26 mouse cellular contexts compared by ENCODE assay signal in the genomic region with DNA sequence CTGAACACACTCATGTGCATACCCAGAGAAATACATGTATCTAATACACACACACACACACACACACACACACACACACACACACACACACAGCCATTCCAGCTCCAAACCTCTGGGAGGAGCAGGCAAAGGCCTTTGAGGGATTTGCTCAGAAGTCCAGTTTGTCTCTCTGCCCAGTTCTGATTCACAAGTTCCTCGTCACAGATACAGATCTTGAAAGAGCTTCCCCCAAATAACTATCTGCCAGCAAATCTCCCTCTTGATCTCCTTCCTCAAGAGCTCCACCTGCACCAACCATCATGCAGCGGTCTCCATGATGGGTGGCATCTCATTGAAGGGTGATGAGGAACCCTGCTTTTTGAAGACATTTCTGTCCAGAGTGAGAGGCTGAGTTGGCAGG. TPM values are rescaled to one million over a fixed set of nuclear protein-coding genes. Genes with fewer than 3 reads are reported as not detected.
A peak's percentile ranks its signal among the peaks of the same experiment; 100 is the strongest.
DNase-seq lines count a peak whose midpoint lies in the region; TF ChIP-seq lines count a peak whose summit lies in the region.
"Had no signal": no experiment of that assay in that cellular context is flagged by ENCODE, and none has a peak within 500 bp of the region (broad histone marks: within the 10 kb centered on the region; RNA-seq: fewer than 3 reads in every experiment).

No protein-coding gene starts in this region.

- peak; percentile 34 for DNase-seq in gastrocnemius, adult 2 months
- DNase-seq in gastrocnemius, postnatal 14 days: no peak
- DNase-seq in lung, postnatal 10 days: peak; percentile 7
- DNase-seq in lung, adult 2 months: no peak
- peak; percentile 44 to 56 for DNase-seq in adrenal gland, postnatal 36 days
- DNase-seq in left cerebral cortex, adult 11 months (ENCODE audit: low spot score): no peak
- DNase-seq: cerebellum, adult 18-20 months; cerebellum, postnatal 36 days; kidney, adult 18-20 months; kidney, postnatal 10 days; lung, embryonic 14.5 days; retina, postnatal 1 day; thymus, postnatal 25 days had no signal

- H3K79me2 ChIP-seq in myocyte (ENCODE audit: control insufficient read depth, insufficient read depth): no peaks in the 10 kb centered on the region

- 55% methylated on average over 2 of the region's 2 CpGs for WGBS in lung, adult 2 months

- H3K4me1 ChIP-seq in lung, adult 2 months (ENCODE audit: control insufficient read depth, insufficient read depth, low read length): peaks cover 3% of the 10 kb centered on the region; the same call in 1 of the 2 replicates

- intact Hi-C loops in gastrocnemius, adult 2 months (cut with DNase I): no loop called here
- intact Hi-C loops in gastrocnemius, postnatal 14 days (cut with DNase I; ENCODE audit: low total_unique reads): no loop called here

- H3K27ac ChIP-seq in gastrocnemius, adult 2 months: peak overlapping the region; percentile 54
- H3K27ac ChIP-seq: heart, adult 2 months had no signal

- H3K36me3 ChIP-seq in myocyte (ENCODE audit: control insufficient read depth, insufficient read depth): no peaks in the 10 kb centered on the region

- peak overlapping the region; percentile 73 for H3K4me2 ChIP-seq in myocyte (ENCODE audit: low read depth)
- H3K4me2 ChIP-seq: liver, embryonic 11.5 days; lung, embryonic 14.5 days; midbrain, embryonic 11.5 days had no signal

- H3K27me3 ChIP-seq in myocyte (ENCODE audit: control insufficient read depth, insufficient read depth, insufficient read length): no peaks in the 10 kb centered on the region

- TF ChIP-seq CTCF in gastrocnemius, adult 2 months (IDR thresholded peaks at IDR 0.05): no peak
- no peak for TF ChIP-seq CTCF in lung, adult 2 months (IDR thresholded peaks at IDR 0.05; ENCODE audit: insufficient read depth, low read length)

- no peak overlapping the region for H3ac ChIP-seq in myocyte (ENCODE audit: control insufficient read depth, insufficient read length)

- no peak overlapping the region for H3K4me3 ChIP-seq in gastrocnemius, adult 2 months
- no peak overlapping the region for H3K4me3 ChIP-seq in lung, adult 2 months (replicated peaks; ENCODE audit: extremely low read depth, low read depth, low read length)
- H3K4me3 ChIP-seq in myocyte: no peak overlapping the region
- H3K4me3 ChIP-seq: erythroblast, embryonic 14.5 days; heart, adult 2 months had no signal

- TF ChIP-seq POLR2A in lung, adult 2 months (IDR thresholded peaks at IDR 0.05; ENCODE audit: borderline replicate concordance, extremely low read depth, low read depth, low read length): no peak
- TF ChIP-seq POLR2A in myocyte (IDR thresholded peaks at IDR 0.05; ENCODE audit: insufficient read length, low read depth): no peak

TF ChIP-seq in myocyte, 11 proteins besides CTCF, POLR2A, EP300 and RAD21:
- TF ChIP-seq MAX (IDR thresholded peaks at IDR 0.05; ENCODE audit: low read depth) (no peak), TCF3 (IDR thresholded peaks at IDR 0.05; ENCODE audit: insufficient read length, low read depth) (no peak), SRF (IDR thresholded peaks at IDR 0.05; ENCODE audit: control insufficient read depth, insufficient read length, low read depth) (no peak), USF1 (IDR thresholded peaks at IDR 0.05; ENCODE audit: low read depth) (no peak), MYOG (IDR thresholded peaks at IDR 0.05; ENCODE audit: control insufficient read depth in 1 of 3, insufficient read depth in 1 of 3, insufficient read length in 2 of 3, low read depth in 2 of 3) (no peak), TCF12 (IDR thresholded peaks at IDR 0.05; ENCODE audit: insufficient read depth, poor library complexity, severe bottlenecking) (no peak), POLR2AphosphoS2 (IDR thresholded peaks at IDR 0.05; ENCODE audit: insufficient read length, low read depth) (no peak), CEBPB (IDR thresholded peaks at IDR 0.05; ENCODE audit: insufficient read depth, poor library complexity, severe bottlenecking) (no peak), MYOD1 (IDR thresholded peaks at IDR 0.05; ENCODE audit: control insufficient read depth in 1 of 3, insufficient read length in 2 of 3, low read depth in 2 of 3) (no peak), REST (IDR thresholded peaks at IDR 0.05; ENCODE audit: insufficient read depth, insufficient read length) (no peak), E2F4 (IDR thresholded peaks at IDR 0.05; ENCODE audit: insufficient read depth) (no peak)

RNA-seq across cellular contexts. Expression of a gene that starts 29.4 kb away (rescaled TPM):
- total RNA-seq in gastrocnemius, adult 2 months (2021): 1 to 10 TPM; 1.1 to 2.2 TPM
- 1 to 10 TPM; 4.0 to 4.2 TPM for total RNA-seq in gastrocnemius, postnatal 14 days (2021)
- 22.0 and 29.3 TPM in 2 replicates for polyA plus RNA-seq in lung, adult 2 months (2012; rRNA removed)
- 10 to 100 TPM; 19.8 to 23.4 TPM for total RNA-seq in adrenal gland, postnatal 36 days (2021)
- 8.4 TPM for polyA plus RNA-seq in myocyte (2012; fragmentation: generic; extraction: Trizol)
- polyA plus RNA-seq: CD4-positive, CD25-positive, alpha-beta regulatory T cell, adult 4 months; erythroblast, embryonic 14.5 days had no signal

RNA-seq across cellular contexts. Expression of a gene that starts 49.7 kb away (rescaled TPM):
- total RNA-seq in gastrocnemius, adult 2 months (2021): under 1 TPM in 1 of 2 experiments, not detected in 1; 0.25 TPM
- total RNA-seq in gastrocnemius, postnatal 14 days (2021): under 1 TPM in 1 of 2 experiments, not detected in 1; 0.18 TPM
- polyA plus RNA-seq in lung, adult 2 months (2012; rRNA removed): 0.04 TPM in 1 of 2 replicates, not detected in the other
- not detected for total RNA-seq in adrenal gland, postnatal 36 days (2021)
- polyA plus RNA-seq in myocyte (2012; fragmentation: generic; extraction: Trizol): not detected
- total RNA-seq: ES-E14; layer of hippocampus, adult 18-20 months; layer of hippocampus, postnatal 36 days; left cerebral cortex, postnatal 25 days had no signal
- polyA plus RNA-seq: CD4-positive, CD25-positive, alpha-beta regulatory T cell, adult 4 months; erythroblast, embryonic 14.5 days; heart, embryonic 16.5 days; hindbrain, embryonic 11.5 days; liver, embryonic 11.5 days; lung, embryonic 14.5 days; midbrain, embryonic 11.5 days; neural tube, embryonic 11.5 days had no signal

Comparison
In these comparisons a context has a peak if more than half of its experiments do, and no peak if none do; other contexts are left out.
1. DNase-seq: peak in gastrocnemius, adult 2 months (single experiment), lung, postnatal 10 days (single experiment) and adrenal gland, postnatal 36 days (2 of 2); none in gastrocnemius, postnatal 14 days (single experiment), lung, adult 2 months (single experiment) and left cerebral cortex, adult 11 months (single experiment).
2. RNA of a gene that starts 29.4 kb away (total RNA-seq): 19.8 to 23.4 TPM in adrenal gland, postnatal 36 days; 4.0 to 4.2 TPM in gastrocnemius, postnatal 14 days and 1.1 to 2.2 TPM in gastrocnemius, adult 2 months; every median in the first group is over 4 times any median in the second.